Mouse (Mus musculus) gastrocnemius, postnatal 10 days (tissue): ENCODE results near the gene Usp29. TPM values are rescaled to one million over a fixed set of nuclear protein-coding genes. Genes with fewer than 3 reads are reported as not detected.
"Not testable (repeated sequence)": the region's sequence is repeated elsewhere in the genome, so short reads cannot be mapped to it uniquely, and the experiment has no call there.

Source experiments
- DNase-seq: peaks from one replicate; pipeline ENCODE4 v3.0.0; 2021; ENCODE audit warnings: mixed read lengths
- total RNA-seq, 2 experiments: library from RNA; stranded (reverse); gene quantifications; 2 replicates each; pipeline ENCODE4 v1.2.3; 2021

The Usp29 gene
- total RNA-seq, 2 experiments from 2014 or later = 5.9 to 6.5 TPM

GRCm38 (mm10) chr7:6765240-6765639 lies 34.9 kb downstream of the Usp29 start:
- no peak for DNase-seq

DNA sequence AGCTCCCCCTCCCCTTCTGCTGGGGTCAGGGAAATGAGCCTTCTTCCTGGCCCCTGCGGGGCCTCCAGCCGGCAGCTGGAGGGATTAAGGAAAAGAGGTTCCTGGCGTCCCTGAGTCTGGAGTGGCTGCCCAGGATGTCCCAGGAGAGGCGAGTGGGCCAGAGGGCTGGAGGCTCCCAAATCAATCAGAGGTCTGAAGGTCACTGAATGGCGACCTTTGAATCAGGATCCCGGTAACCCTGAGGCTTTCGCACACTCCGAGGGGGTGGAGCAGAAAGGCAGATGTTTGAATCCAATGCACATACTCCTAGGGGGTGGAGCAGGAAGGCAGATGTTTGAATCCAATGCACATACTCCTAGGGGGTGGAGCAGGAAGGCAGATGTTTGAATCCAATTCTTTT lies 39.9 kb downstream of the Usp29 start:
- peak; percentile 53 for DNase-seq

- not testable (repeated sequence) for DNase-seq
Observed at GRCm38 (mm10) chr7:6773865-6774413, 43.6 kb downstream of the Usp29 start.

DNA sequence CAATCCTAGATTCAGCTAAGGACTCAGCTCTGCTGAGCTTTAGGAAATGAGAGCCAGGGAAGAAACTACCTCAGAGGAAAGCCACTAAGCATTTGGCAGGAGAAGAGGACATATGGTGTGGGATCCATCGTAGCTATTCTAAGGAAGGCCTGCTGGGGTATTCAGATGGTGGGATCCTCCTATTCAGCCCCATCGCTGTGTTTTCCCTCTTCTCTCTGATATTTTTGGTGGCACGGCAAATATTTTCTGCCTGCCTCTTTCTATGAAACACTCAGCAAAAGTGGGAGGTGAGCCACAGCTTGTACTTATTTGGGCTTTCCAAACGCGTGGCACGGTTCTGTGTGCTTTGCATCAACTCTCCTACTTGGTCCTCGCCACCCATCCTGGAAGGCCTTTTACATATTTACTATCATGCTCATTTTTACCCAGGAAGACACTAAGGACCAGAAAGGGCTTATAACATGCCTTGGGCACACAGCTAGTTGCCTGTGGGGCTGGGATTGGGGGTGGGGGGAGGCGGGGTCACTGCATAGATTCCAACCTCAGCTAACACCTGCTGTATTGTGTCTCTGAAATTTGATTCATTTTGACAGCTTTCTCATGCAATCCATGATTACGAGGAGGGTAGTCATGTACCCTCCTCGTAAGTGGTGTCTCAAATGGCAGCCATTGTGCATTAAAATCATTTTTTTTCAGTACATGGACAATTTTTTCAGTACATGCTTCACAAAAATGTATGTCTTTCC lies 46.1 kb downstream of the Usp29 start:
- no peak for DNase-seq

DNA sequence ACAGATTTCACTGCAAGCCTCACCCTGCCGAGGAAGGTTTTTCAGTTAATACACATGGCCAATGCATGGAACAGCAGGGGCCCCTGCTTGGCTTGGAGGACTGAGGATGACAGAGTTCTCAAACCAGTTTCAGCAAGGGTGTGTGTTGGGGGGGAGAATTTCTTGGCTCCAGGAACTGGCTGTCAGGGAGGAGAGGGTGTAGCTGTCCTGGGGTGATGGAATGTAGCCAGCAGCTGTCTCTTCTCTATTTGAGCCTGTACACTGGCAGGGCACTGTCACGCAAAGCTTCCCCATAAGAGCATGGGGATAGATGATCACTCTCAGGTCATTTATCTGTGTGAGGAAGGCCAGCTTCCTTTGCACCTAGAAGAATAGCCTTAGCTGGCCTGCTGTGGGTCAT lies 46.7 kb downstream of the Usp29 start:
- DNase-seq = peak; percentile 30

GRCm38 (mm10) chr7:6777689-6778088 lies 47.3 kb downstream of the Usp29 start:
- no peak for DNase-seq

- no peak for DNase-seq
Observed at GRCm38 (mm10) chr7:6779172-6779571, 48.8 kb downstream of the Usp29 start.

- no peak for DNase-seq
Observed at GRCm38 (mm10) chr7:6781541-6781940, 51.2 kb downstream of the Usp29 start.

- DNase-seq = no peak
Observed at GRCm38 (mm10) chr7:6784340-6785073, 54.1 kb downstream of the Usp29 start.

GRCm38 (mm10) chr7:6787000-6787399 lies 56.6 kb downstream of the Usp29 start:
- no peak for DNase-seq

- DNase-seq = no peak
Observed at GRCm38 (mm10) chr7:6788101-6788500, 57.7 kb downstream of the Usp29 start.

- no peak for DNase-seq
Observed at GRCm38 (mm10) chr7:6791286-6792065, 61.1 kb downstream of the Usp29 start.

DNA sequence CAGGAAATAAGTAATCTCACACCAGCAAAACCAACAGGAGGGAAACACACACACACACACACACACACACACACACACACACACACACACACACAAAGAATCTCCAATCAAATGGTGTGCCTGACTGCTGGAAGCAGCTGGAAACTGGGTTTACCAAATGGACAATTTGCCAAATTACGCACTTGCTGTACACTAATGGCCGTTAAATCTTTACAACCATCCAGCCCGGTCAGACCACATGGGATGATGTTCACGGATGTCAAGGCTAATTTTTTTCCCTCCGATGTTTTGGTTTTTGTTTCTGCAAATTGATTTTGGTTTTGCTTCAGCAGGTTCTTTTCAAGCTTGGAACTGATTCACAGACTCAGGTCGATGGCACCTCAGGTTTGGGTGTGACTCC lies 62.9 kb downstream of the Usp29 start:
- no peak for DNase-seq

- no peak for DNase-seq
Observed at GRCm38 (mm10) chr7:6793811-6794210, 63.4 kb downstream of the Usp29 start.

GRCm38 (mm10) chr7:6797408-6797807 lies 67.0 kb downstream of the Usp29 start:
- no peak for DNase-seq

DNA sequence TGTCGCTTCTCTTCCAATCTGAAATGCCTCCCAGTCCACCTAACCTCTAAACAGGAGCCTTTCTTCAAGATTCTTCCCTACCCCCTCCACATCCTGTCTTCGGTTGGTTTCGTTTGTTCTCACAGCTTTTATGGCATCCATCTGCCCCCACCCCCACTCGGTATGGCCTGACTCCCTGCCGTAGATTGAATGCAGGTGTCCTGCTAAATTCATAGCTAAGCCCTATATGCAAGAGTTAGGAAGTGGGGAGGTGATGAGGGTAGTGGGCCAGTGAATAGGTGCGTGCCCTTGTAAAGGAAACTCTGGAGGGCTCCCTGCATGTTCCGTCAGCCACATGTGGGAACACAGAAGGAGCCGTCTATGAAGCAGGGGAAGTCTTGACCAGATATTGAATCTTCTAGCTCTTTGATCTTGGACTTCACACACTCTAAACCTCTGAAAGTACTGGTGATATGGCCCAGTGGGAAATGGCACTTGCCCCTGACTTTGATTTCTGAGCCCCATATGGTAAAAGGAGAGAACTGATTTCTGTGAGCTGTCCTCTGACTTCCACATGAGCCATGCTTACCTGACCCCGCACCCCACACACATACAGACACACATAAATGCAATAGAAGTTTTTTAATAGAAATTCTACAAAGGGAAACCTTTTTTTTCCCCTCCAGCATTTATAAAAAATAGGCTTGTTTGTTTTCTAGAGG lies 68.9 kb downstream of the Usp29 start:
- no peak for DNase-seq

GRCm38 (mm10) chr7:6800586-6801441 lies 70.4 kb downstream of the Usp29 start:
- DNase-seq = no peak

GRCm38 (mm10) chr7:6801642-6802041 lies 71.3 kb downstream of the Usp29 start:
- DNase-seq = no peak

DNA sequence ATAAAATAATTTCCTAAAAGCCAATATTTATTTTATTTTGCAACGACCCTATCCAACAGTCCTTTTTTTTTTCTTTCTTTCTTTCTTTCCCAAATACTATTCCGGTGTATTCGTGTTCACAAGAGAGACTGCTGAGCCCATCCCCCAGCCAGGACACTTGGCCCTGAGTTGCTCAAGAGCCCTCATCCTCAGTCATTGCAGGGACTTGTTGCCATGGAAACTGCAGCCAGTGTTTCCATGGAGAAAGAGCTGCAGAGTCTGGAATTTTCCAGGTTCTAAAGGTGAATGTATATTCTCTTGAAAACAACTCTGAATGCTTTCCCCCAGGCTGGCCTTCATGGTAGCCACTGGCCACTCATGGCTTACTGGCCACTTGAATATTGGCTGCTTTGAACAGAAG lies 80.2 kb downstream of the Usp29 start:
- no peak for DNase-seq

GRCm38 (mm10) chr7:6814971-6815370 lies 84.6 kb downstream of the Usp29 start:
- DNase-seq = no peak
